11 mouse cellular contexts compared by ENCODE assay signal in genomic region chr7:13007341-13008092, GRCm38 (mm10). TPM values are rescaled to one million over a fixed set of nuclear protein-coding genes. Genes with fewer than 3 reads are reported as not detected.
DNase-seq lines count a peak whose midpoint lies in the region; ATAC-seq and TF ChIP-seq lines count a peak whose summit lies in the region.
"Had no signal": no experiment of that assay in that cellular context is flagged by ENCODE, and none has a peak within 500 bp of the region (broad histone marks: within the 10 kb centered on the region; RNA-seq: fewer than 3 reads in every experiment).

No protein-coding gene starts in this region.

- peaks cover 31% of the 10 kb centered on the region for H3K36me3 ChIP-seq in hindbrain, embryonic 12.5 days
- peaks cover 29% of the 10 kb centered on the region for H3K36me3 ChIP-seq in midbrain, embryonic 16.5 days (ENCODE audit: control insufficient read depth, insufficient read depth, low read length)

- peaks cover 14% of the 10 kb centered on the region for H3K27me3 ChIP-seq in hindbrain, embryonic 12.5 days
- no peaks in the 10 kb centered on the region for H3K27me3 ChIP-seq in midbrain, embryonic 16.5 days (ENCODE audit: control insufficient read depth, insufficient read depth, low read depth, low read length)
- H3K27me3 ChIP-seq: stomach, embryonic 15.5 days had no signal

- peaks cover 24% of the 10 kb centered on the region for H3K4me1 ChIP-seq in hindbrain, embryonic 12.5 days
- H3K4me1 ChIP-seq in midbrain, embryonic 16.5 days (ENCODE audit: control insufficient read depth, insufficient read depth, low read length) = peaks cover 20% of the 10 kb centered on the region

- DNase-seq in cerebellum, adult 11-12 months = peak; percentile 49
- DNase-seq in cerebellum, adult 11 months = no peak
- DNase-seq in layer of hippocampus, adult 2 months (ENCODE audit: low spot score in 2 of 2) = peak in 1 of 2 experiments; percentile 45
- DNase-seq in layer of hippocampus, adult 9-11 months = no peak
- no peak for DNase-seq in adrenal gland, adult 18-20 months (ENCODE audit: low spot score in 2 of 2)
- no peak for DNase-seq in retina, embryonic 14.5 days (ENCODE audit: low spot score)

- no peak for ATAC-seq in hindbrain, embryonic 12.5 days (ENCODE audit: low FRiP score)
- ATAC-seq in midbrain, embryonic 16.5 days = no peak

- WGBS in hindbrain, embryonic 12.5 days = 33% methylated on average over 57 of the region's 57 CpGs
- 43% methylated on average over 57 of the region's 57 CpGs for WGBS in midbrain, embryonic 16.5 days

- peak overlapping the region; percentile 9; the same call in 1 of the 2 replicates for H3K4me3 ChIP-seq in layer of hippocampus, adult 2 months
- H3K4me3 ChIP-seq in hindbrain, embryonic 12.5 days = peak overlapping the region; percentile 19
- H3K4me3 ChIP-seq in midbrain, embryonic 16.5 days (ENCODE audit: low read depth, low read length) = no peak overlapping the region
- H3K4me3 ChIP-seq: stomach, embryonic 15.5 days had no signal

- H3K4me2 ChIP-seq in hindbrain, embryonic 12.5 days (replicated peaks) = peak overlapping the region; percentile 41
- peak overlapping the region; percentile 21 for H3K4me2 ChIP-seq in midbrain, embryonic 16.5 days (ENCODE audit: low read length)
- H3K4me2 ChIP-seq: stomach, embryonic 15.5 days had no signal

- peak overlapping the region; percentile 83 for H3K9ac ChIP-seq in hindbrain, embryonic 12.5 days
- peak overlapping the region; percentile 38 for H3K9ac ChIP-seq in midbrain, embryonic 16.5 days (ENCODE audit: low read depth, low read length)
- H3K9ac ChIP-seq: stomach, embryonic 15.5 days had no signal

- H3K27ac ChIP-seq in layer of hippocampus, adult 2 months = no peak overlapping the region
- H3K27ac ChIP-seq in hindbrain, embryonic 12.5 days = no peak overlapping the region
- H3K27ac ChIP-seq in midbrain, embryonic 16.5 days (ENCODE audit: low read length) = no peak overlapping the region
- H3K27ac ChIP-seq: stomach, embryonic 15.5 days had no signal

- no peak for TF ChIP-seq CTCF in layer of hippocampus, adult 2 months (conservative IDR thresholded peaks at IDR 0.05)

- no peaks in the 10 kb centered on the region for H3K9me3 ChIP-seq in hindbrain, embryonic 12.5 days (replicated peaks)
- H3K9me3 ChIP-seq in midbrain, embryonic 16.5 days (replicated peaks; ENCODE audit: control insufficient read depth, low read length, poor library complexity, severe bottlenecking) = no peaks in the 10 kb centered on the region
- H3K9me3 ChIP-seq: stomach, embryonic 15.5 days had no signal

RNA-seq across cellular contexts. Expression of gene Zbtb45, which starts 2.3 kb away (rescaled TPM):
- 10 to 100 TPM; 32.9 to 34.8 TPM for total RNA-seq in layer of hippocampus, adult 2 months (2021)
- polyA plus RNA-seq in hindbrain, embryonic 12.5 days (2016; fragmentation: Nextera tagmentation; extraction: Ambion mirVana) = 32.6 and 35.0 TPM in 2 replicates
- polyA plus RNA-seq in midbrain, embryonic 16.5 days (2015; fragmentation: Nextera tagmentation; extraction: Ambion mirVana) = 44.0 and 44.8 TPM in 2 replicates
- total RNA-seq in adrenal gland, adult 18-20 months (2021) = 10 to 100 TPM; 12.1 to 12.5 TPM

RNA-seq across cellular contexts. Expression of gene Trim28, which starts 8.6 kb away (rescaled TPM):
- 100 to 1,000 TPM; 238 to 253 TPM for total RNA-seq in layer of hippocampus, adult 2 months (2021)
- 356 and 380 TPM in 2 replicates for polyA plus RNA-seq in hindbrain, embryonic 12.5 days (2016; fragmentation: Nextera tagmentation; extraction: Ambion mirVana)
- polyA plus RNA-seq in midbrain, embryonic 16.5 days (2015; fragmentation: Nextera tagmentation; extraction: Ambion mirVana) = 184 and 195 TPM in 2 replicates
- 100 to 1,000 TPM; 201 to 235 TPM for total RNA-seq in adrenal gland, adult 18-20 months (2021)

RNA-seq across cellular contexts. Expression of gene Slc27a5, which starts 9.5 kb away (rescaled TPM):
- under 1 TPM; 0.15 to 0.22 TPM for total RNA-seq in layer of hippocampus, adult 2 months (2021)
- polyA plus RNA-seq in hindbrain, embryonic 12.5 days (2016; fragmentation: Nextera tagmentation; extraction: Ambion mirVana) = 0.26 TPM in 2 replicates
- 0.24 and 0.43 TPM in 2 replicates for polyA plus RNA-seq in midbrain, embryonic 16.5 days (2015; fragmentation: Nextera tagmentation; extraction: Ambion mirVana)
- total RNA-seq in adrenal gland, adult 18-20 months (2021) = under 1 TPM in 1 of 2 experiments, not detected in 1; 0.70 TPM
- total RNA-seq: common myeloid progenitor, adult 5-6 weeks had no signal
- polyA plus RNA-seq: heart, embryonic 14.5 days had no signal

RNA-seq across cellular contexts. Expression of gene Chmp2a, which starts 27.1 kb away (rescaled TPM):
- 100 to 1,000 TPM; 133 to 141 TPM for total RNA-seq in layer of hippocampus, adult 2 months (2021)
- 148 and 152 TPM in 2 replicates for polyA plus RNA-seq in hindbrain, embryonic 12.5 days (2016; fragmentation: Nextera tagmentation; extraction: Ambion mirVana)
- 179 and 188 TPM in 2 replicates for polyA plus RNA-seq in midbrain, embryonic 16.5 days (2015; fragmentation: Nextera tagmentation; extraction: Ambion mirVana)
- total RNA-seq in adrenal gland, adult 18-20 months (2021) = 100 to 1,000 TPM; 210 to 213 TPM

RNA-seq across cellular contexts. Expression of gene Zfp446, which starts 29.9 kb away (rescaled TPM):
- total RNA-seq in layer of hippocampus, adult 2 months (2021) = 10 to 100 TPM in 1 of 2 experiments, 1 to 10 TPM in 1; 8.7 to 11.5 TPM
- 14.8 and 16.2 TPM in 2 replicates for polyA plus RNA-seq in hindbrain, embryonic 12.5 days (2016; fragmentation: Nextera tagmentation; extraction: Ambion mirVana)
- 13.1 and 13.8 TPM in 2 replicates for polyA plus RNA-seq in midbrain, embryonic 16.5 days (2015; fragmentation: Nextera tagmentation; extraction: Ambion mirVana)
- 1 to 10 TPM; 5.7 to 6.5 TPM for total RNA-seq in adrenal gland, adult 18-20 months (2021)
